Mouse (Mus musculus) intestine, embryonic 14.5 days (tissue): ENCODE results near the gene Ifitm1. TPM values are rescaled to one million over a fixed set of nuclear protein-coding genes. Genes with fewer than 3 reads are reported as not detected.

Source experiments
- ATAC-seq: fragments of 200-750 bp; cut with Nextera tagmentation; replicated peaks from 2 replicates; pipeline ENCODE4 v1.8.0; 2017; ENCODE audit warnings: low read depth, moderate number of reproducible peaks, moderate TSS enrichment, moderate library complexity; ENCODE audit not compliant: low FRiP score, low TSS enrichment
- DNase-seq: peaks from one replicate; pipeline ENCODE4 v3.0.0-alpha.2; 2018; ENCODE audit warnings: low spot score
- H3K27ac ChIP-seq: fragments of 300-500 bp; sonication (generic); 2 replicates; pipeline ENCODE4 v1.5.1; 2014; ENCODE audit warnings: low read depth, mild to moderate bottlenecking, control low read depth
- H3K27me3 ChIP-seq: fragments of 300-500 bp; sonication (generic); replicated peaks from 2 replicates; pipeline ENCODE4 v1.6.1; 2014; ENCODE audit warnings: low read length, control low read depth; ENCODE audit not compliant: control insufficient read depth, insufficient read depth
- H3K36me3 ChIP-seq: fragments of 300-500 bp; sonication (generic); 2 replicates; pipeline ENCODE4 v1.6.1; 2014; ENCODE audit warnings: low read length, control low read depth; ENCODE audit not compliant: control insufficient read depth, insufficient read depth
- H3K4me1 ChIP-seq: fragments of 300-500 bp; sonication (generic); replicated peaks from 2 replicates; pipeline ENCODE4 v1.6.1; 2014; ENCODE audit warnings: low read length, control low read depth, mixed read lengths; ENCODE audit not compliant: control insufficient read depth, insufficient read depth
- H3K4me2 ChIP-seq: fragments of 300-500 bp; sonication (generic); 2 replicates; pipeline ENCODE4 v1.6.1; 2014; ENCODE audit warnings: low read length
- H3K4me3 ChIP-seq: fragments of 300-500 bp; sonication (generic); 2 replicates; pipeline ENCODE4 v1.5.1; 2014; ENCODE audit warnings: low read depth, low read length, control low read depth, mixed read lengths
- H3K9ac ChIP-seq: fragments of 300-500 bp; sonication (generic); 2 replicates; pipeline ENCODE4 v1.6.1; 2014; ENCODE audit warnings: mild to moderate bottlenecking, low read length
- H3K9me3 ChIP-seq: fragments of 300-500 bp; sonication (generic); 2 replicates; pipeline ENCODE4 v1.6.1; 2016; ENCODE audit warnings: low read length, control low read depth; ENCODE audit not compliant: control insufficient read depth
- WGBS: fragments of 180-500 bp; shearing (Covaris S2); extraction: QIAGEN DNeasy Blood & Tissue Kit; methylation state at CpG from one replicate; pipeline ENCODE4 v1.1.7; 2014; 5-methylcytosine and 5-hydroxymethylcytosine counted together
- polyA plus RNA-seq: library from polyadenylated mRNA; unstranded; fragments of >200 nt; fragmentation: Nextera tagmentation; extraction: Ambion mirVana; gene quantifications from 2 replicates; pipeline ENCODE4 v1.2.1, GENCODE M21; 2014

Gene Ifitm1
- 198 and 221 TPM in 2 replicates for polyA plus RNA-seq

GRCm38 (mm10) chr7:140966921-140967320, at the start of gene Ifitm1:
Ifitm1 (plus strand) TSS chr7:140967221.
- Histone ChIP-seq H3K9me3 (no peaks in the 10 kb centered on the region), H3K27me3 (no peaks in the 10 kb centered on the region), H3K4me1 (peaks cover 20% of the 10 kb centered on the region), H3K9ac (no peak within 1 kb of the TSS), H3K4me3 (peak within 1 kb of the TSS; percentile 28), H3K36me3 (no peaks in the 10 kb centered on the region), H3K27ac (peak within 1 kb of the TSS; percentile 80), H3K4me2 (peak within 1 kb of the TSS; percentile 50)
- ATAC-seq = no peak
- WGBS = 90% methylated on average over 4 of the region's 4 CpGs
- DNase-seq = no peak

- no peak for ATAC-seq
- no peak overlapping the region for H3K4me2 ChIP-seq
- no peaks in the 10 kb centered on the region for H3K36me3 ChIP-seq
- H3K4me1 ChIP-seq = peaks cover 3% of the 10 kb centered on the region
- H3K4me3 ChIP-seq = no peak overlapping the region
- DNase-seq = no peak
- 69% methylated on average over 4 of the region's 4 CpGs for WGBS
- no peak overlapping the region for H3K9ac ChIP-seq
- peaks cover 51% of the 10 kb centered on the region for H3K27me3 ChIP-seq
- H3K9me3 ChIP-seq = no peaks in the 10 kb centered on the region
- no peak overlapping the region for H3K27ac ChIP-seq
These were observed 47.1 kb upstream of the Ifitm1 start for GRCm38 (mm10) chr7:140919911-140920310.

GRCm38 (mm10) chr7:140920418-140921029, 46.5 kb upstream of the Ifitm1 start, which contains the start of gene Nlrp6:
Nlrp6 (plus strand) TSS chr7:140920902.
- WGBS = 64% methylated on average over 8 of the region's 8 CpGs
- H3K9ac ChIP-seq = no peak within 1 kb of the TSS

GRCm38 (mm10) chr7:140921225-140921975, 45.6 kb upstream of the Ifitm1 start:
- 35% methylated on average over 22 of the region's 22 CpGs for WGBS
- Histone ChIP-seq H3K27me3 (peaks cover 51% of the 10 kb centered on the region), H3K9me3 (no peaks in the 10 kb centered on the region), H3K4me1 (peaks cover 3% of the 10 kb centered on the region), H3K9ac (no peak overlapping the region), H3K4me2 (peak overlapping the region; percentile 59; the same call in 1 of the 2 replicates), H3K36me3 (no peaks in the 10 kb centered on the region), H3K27ac (no peak overlapping the region), H3K4me3 (peak overlapping the region; percentile 31; the same call in 1 of the 2 replicates)
- DNase-seq = no peak
- no peak for ATAC-seq

More at GRCm38 (mm10) chr7:140920418-140921029, 46.5 kb upstream of the Ifitm1 start, which contains the start of gene Nlrp6:
- H3K4me3 ChIP-seq = no peak within 1 kb of the TSS
- H3K27ac ChIP-seq = no peak within 1 kb of the TSS
- DNase-seq (no peak), ATAC-seq (no peak)
- H3K27me3 ChIP-seq = peaks cover 51% of the 10 kb centered on the region
- no peaks in the 10 kb centered on the region for H3K36me3 ChIP-seq
- no peaks in the 10 kb centered on the region for H3K9me3 ChIP-seq
- peak within 1 kb of the TSS; percentile 59; the same call in 1 of the 2 replicates for H3K4me2 ChIP-seq
- H3K4me1 ChIP-seq = peaks cover 3% of the 10 kb centered on the region

- DNase-seq (peak; percentile 79), ATAC-seq (peak; percentile 44; the same call in 1 of the 2 replicates)
- Histone ChIP-seq H3K27me3 (peaks cover 51% of the 10 kb centered on the region), H3K27ac (no peak overlapping the region), H3K36me3 (no peaks in the 10 kb centered on the region), H3K4me1 (peaks cover 3% of the 10 kb centered on the region), H3K9me3 (no peaks in the 10 kb centered on the region), H3K9ac (peak overlapping the region; percentile 3; the same call in 1 of the 2 replicates), H3K4me3 (peak overlapping the region; percentile 31), H3K4me2 (peak overlapping the region; percentile 59)
- whole genome bisulfite sequencing = 1% methylated on average over 49 of the region's 49 CpGs
These were observed 44.5 kb upstream of the Ifitm1 start for GRCm38 (mm10) chr7:140922398-140923069.

GRCm38 (mm10) chr7:140923070-140923775, 43.8 kb upstream of the Ifitm1 start:
- peak; percentile 31; the same call in 1 of the 2 replicates for ATAC-seq
- no peak for DNase-seq
- Histone ChIP-seq H3K9ac (peak overlapping the region; percentile 3; the same call in 1 of the 2 replicates), H3K36me3 (no peaks in the 10 kb centered on the region), H3K4me2 (peak overlapping the region; percentile 59), H3K4me3 (peak overlapping the region; percentile 31), H3K27ac (no peak overlapping the region), H3K9me3 (no peaks in the 10 kb centered on the region), H3K4me1 (peaks cover 3% of the 10 kb centered on the region), H3K27me3 (peaks cover 51% of the 10 kb centered on the region)
- 24% methylated on average over 30 of the region's 30 CpGs for WGBS

- WGBS = 88% methylated on average over 6 of the region's 6 CpGs
- Histone ChIP-seq H3K27me3 (peaks cover 22% of the 10 kb centered on the region), H3K9ac (no peak overlapping the region), H3K27ac (no peak overlapping the region), H3K4me1 (peaks cover 2% of the 10 kb centered on the region; the same call in 1 of the 2 replicates), H3K4me2 (no peak overlapping the region), H3K36me3 (no peaks in the 10 kb centered on the region), H3K4me3 (no peak overlapping the region), H3K9me3 (no peaks in the 10 kb centered on the region)
- ATAC-seq (no peak), DNase-seq (no peak)
These were observed 39.8 kb upstream of the Ifitm1 start for GRCm38 (mm10) chr7:140927181-140927580.

- Histone ChIP-seq H3K4me2 (no peak overlapping the region), H3K9ac (no peak overlapping the region), H3K36me3 (peaks cover 2% of the 10 kb centered on the region; the same call in 1 of the 2 replicates), H3K4me1 (peaks cover 37% of the 10 kb centered on the region), H3K27me3 (0 out of 2 replicates have a peak, but pooled peaks cover 3% of the 10 kb centered on the region), H3K27ac (no peak overlapping the region), H3K4me3 (no peak overlapping the region), H3K9me3 (no peaks in the 10 kb centered on the region)
- WGBS = 51% methylated on average over 3 of the region's 3 CpGs
- DNase-seq (no peak), ATAC-seq (no peak)
These were observed 28.6 kb upstream of the Ifitm1 start for GRCm38 (mm10) chr7:140938436-140938835.
